Mouse (Mus musculus) forebrain, embryonic 15.5 days (tissue): Measurements from ENCODE around the gene Timm10. TPM values are rescaled to one million over a fixed set of nuclear protein-coding genes. Genes with fewer than 3 reads are reported as not detected.
A peak's percentile ranks its signal among the peaks of the same experiment; 100 is the strongest.

Experiments used
- ATAC-seq: fragments of 200-750 bp; cut with Nextera tagmentation; replicated peaks from 2 replicates; pipeline ENCODE4 v1.8.0; 2017; ENCODE audit warnings: mild to moderate bottlenecking, moderate TSS enrichment, moderate library complexity
- H3K27ac ChIP-seq: fragments of 300-500 bp; sonication (generic); replicated peaks from 2 replicates; pipeline ENCODE4 v1.5.1; 2015; ENCODE audit warnings: mild to moderate bottlenecking, inconsistent platforms
- H3K27me3 ChIP-seq: fragments of 300-500 bp; sonication (generic); 2 replicates; pipeline ENCODE4 v1.6.1; 2015; ENCODE audit warnings: inconsistent platforms
- H3K36me3 ChIP-seq: fragments of 300-500 bp; sonication (generic); 2 replicates; pipeline ENCODE4 v1.6.1; 2015; ENCODE audit warnings: mild to moderate bottlenecking, inconsistent platforms
- H3K4me1 ChIP-seq: fragments of 300-500 bp; sonication (generic); 2 replicates; pipeline ENCODE4 v1.6.1; 2015; ENCODE audit warnings: inconsistent platforms
- H3K4me2 ChIP-seq: fragments of 300-500 bp; sonication (generic); replicated peaks from 2 replicates; pipeline ENCODE4 v1.6.1; 2015; ENCODE audit warnings: mild to moderate bottlenecking, inconsistent platforms
- H3K4me3 ChIP-seq: fragments of 300-500 bp; sonication (generic); 2 replicates; pipeline ENCODE4 v1.5.1; 2015; ENCODE audit warnings: mild to moderate bottlenecking, inconsistent platforms
- H3K9ac ChIP-seq: fragments of 300-500 bp; sonication (generic); replicated peaks from 2 replicates; pipeline ENCODE4 v1.6.1; 2015; ENCODE audit warnings: mild to moderate bottlenecking, inconsistent platforms
- H3K9me3 ChIP-seq: fragments of 300-500 bp; sonication (generic); 2 replicates; pipeline ENCODE4 v1.6.1; 2016; ENCODE audit warnings: inconsistent platforms
- WGBS: fragments of 180-500 bp; shearing (Covaris S2); methylation state at CpG from one replicate; pipeline ENCODE4 v1.1.7; 2015; ENCODE audit warnings: mixed read lengths; 5-methylcytosine and 5-hydroxymethylcytosine counted together
- polyA plus RNA-seq: library from polyadenylated mRNA; unstranded; fragments of >200 nt; fragmentation: Nextera tagmentation; extraction: Ambion mirVana; gene quantifications from 2 replicates; pipeline ENCODE4 v1.2.1, GENCODE M21; 2015

The Timm10 gene
- 61.4 and 66.5 TPM in 2 replicates for polyA plus RNA-seq

DNA sequence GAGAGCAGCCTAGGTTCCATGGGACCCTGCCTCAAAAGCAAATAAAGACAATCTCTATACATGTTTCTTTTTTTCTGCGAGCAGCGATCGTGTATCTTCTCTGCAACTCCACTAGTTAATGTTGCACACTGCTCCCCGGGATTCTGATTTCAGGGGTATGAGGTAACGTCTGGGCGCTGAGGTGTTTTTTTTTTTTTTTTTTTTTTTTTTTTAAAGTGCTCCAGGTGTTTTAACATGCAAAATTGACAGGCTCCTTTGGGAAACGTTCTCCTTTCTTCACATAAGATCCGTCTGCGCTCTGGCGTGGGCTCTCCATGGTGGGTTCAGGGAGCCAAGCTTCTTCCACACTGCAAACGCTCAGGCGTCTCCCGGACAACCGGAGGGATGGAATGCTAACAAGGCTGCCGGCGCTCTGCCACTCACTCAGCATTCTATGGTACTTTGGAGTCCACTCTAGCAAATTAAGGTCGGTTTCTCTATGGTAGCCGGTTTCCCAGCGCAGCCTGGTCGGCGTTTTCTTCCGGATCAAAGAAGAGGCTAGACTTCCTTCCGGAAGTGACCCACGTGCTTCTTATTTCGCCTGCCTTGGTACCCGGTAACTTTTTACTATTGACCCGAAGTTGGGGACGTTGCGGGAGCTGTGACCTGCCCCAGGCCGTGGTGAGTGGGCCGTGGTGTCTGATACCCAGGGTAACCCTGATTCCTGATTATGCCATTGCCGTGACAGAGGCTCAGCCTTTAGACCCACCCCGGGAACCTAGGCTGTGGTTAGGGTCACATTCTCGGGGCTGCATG, at the start of gene Timm10:
TSS of gene Timm10 (plus strand) at position 510 of the 795 bp plus-strand sequence.
- Histone ChIP-seq H3K4me1 (peaks cover 12% of the 10 kb centered on the region), H3K27ac (peak within 1 kb of the TSS; percentile 54)
- ATAC-seq, result peak; percentile 93

DNA sequence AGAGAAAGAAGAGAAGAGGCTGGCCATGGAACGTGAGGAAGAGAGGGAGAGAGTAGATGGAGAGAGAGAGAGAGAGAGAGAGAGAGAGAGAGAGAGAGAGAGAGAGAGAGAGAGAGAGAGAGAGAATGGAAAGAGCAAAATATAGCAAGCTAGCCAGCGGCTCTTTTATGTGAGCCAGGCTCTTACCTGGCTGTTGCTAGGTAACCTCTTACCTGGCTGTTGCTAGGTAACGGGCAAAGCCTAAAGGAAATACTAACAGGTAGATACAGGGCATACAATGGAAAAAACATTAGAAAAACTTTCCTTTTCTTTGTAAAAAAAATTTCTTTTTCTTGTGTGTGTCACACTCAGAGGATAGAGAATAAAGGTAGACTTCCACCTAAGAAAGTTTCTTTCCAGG, 49.1 kb upstream of the Timm10 start:
- no peak for ATAC-seq
- H3K9me3 ChIP-seq, result no peaks in the 10 kb centered on the region
- no peaks in the 10 kb centered on the region for H3K36me3 ChIP-seq
- H3K4me3 ChIP-seq, result no peak overlapping the region
- H3K9ac ChIP-seq, result no peak overlapping the region
- H3K4me2 ChIP-seq, result no peak overlapping the region
- no peaks in the 10 kb centered on the region for H3K27me3 ChIP-seq
- H3K27ac ChIP-seq, result no peak overlapping the region
- WGBS, result 44% methylated on average over 3 of the region's 3 CpGs
- peaks cover 10% of the 10 kb centered on the region for H3K4me1 ChIP-seq

More for the DNA sequence above, at the start of gene Timm10:
- Histone ChIP-seq H3K36me3 (peaks cover 10% of the 10 kb centered on the region; the same call in 1 of the 2 replicates), H3K4me2 (peak within 1 kb of the TSS; percentile 97), H3K9ac (peak within 1 kb of the TSS; percentile 62), H3K9me3 (no peaks in the 10 kb centered on the region), H3K27me3 (no peaks in the 10 kb centered on the region), H3K4me3 (peak within 1 kb of the TSS; percentile 53)
- whole genome bisulfite sequencing, result 0% methylated on average over 34 of the region's 34 CpGs

DNA sequence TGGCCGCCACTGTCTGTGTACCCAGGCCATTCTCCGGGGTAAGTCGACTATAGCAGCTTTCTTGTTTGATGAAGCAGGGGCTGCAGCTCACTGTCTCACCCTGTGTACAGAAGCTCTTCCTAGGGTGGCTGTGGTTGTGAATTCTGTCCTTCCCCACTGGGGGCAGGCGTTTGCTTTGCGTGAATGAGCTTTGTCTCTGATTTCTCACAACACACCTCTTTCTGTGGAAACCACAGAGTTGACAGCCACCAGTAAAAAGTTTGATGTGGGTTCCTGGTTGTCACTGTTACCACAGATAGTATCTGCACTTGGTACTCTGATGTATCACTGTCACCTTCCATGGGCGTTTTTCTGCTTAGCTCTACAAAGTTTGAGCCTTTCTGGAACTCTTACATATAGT, 47.6 kb upstream of the Timm10 start:
- Histone ChIP-seq H3K4me3 (no peak overlapping the region), H3K4me2 (no peak overlapping the region), H3K9ac (no peak overlapping the region), H3K27me3 (no peaks in the 10 kb centered on the region), H3K4me1 (peaks cover 7% of the 10 kb centered on the region), H3K9me3 (no peaks in the 10 kb centered on the region), H3K36me3 (no peaks in the 10 kb centered on the region), H3K27ac (no peak overlapping the region)
- no peak for ATAC-seq
- WGBS, result 69% methylated on average over 6 of the region's 6 CpGs

DNA sequence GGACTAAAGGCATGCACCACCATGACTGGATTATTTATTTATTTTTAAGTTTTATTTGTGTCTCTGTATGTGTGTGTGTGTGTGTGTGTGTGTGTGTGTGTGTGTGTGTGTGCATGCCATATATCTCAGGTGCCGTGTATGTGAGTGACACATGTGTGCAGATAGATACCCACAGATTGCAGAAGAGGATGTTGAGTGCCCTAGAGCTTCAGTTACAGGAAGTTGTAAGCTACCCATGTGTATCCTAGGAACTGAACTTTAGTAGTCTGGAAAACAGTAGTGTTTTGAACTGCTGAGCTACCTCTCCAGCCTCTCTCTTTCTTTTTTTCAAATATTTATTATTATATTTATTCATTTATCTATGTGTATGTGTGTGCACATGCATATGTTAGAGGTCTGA, 43.5 kb upstream of the Timm10 start:
- ATAC-seq, result no peak

DNA sequence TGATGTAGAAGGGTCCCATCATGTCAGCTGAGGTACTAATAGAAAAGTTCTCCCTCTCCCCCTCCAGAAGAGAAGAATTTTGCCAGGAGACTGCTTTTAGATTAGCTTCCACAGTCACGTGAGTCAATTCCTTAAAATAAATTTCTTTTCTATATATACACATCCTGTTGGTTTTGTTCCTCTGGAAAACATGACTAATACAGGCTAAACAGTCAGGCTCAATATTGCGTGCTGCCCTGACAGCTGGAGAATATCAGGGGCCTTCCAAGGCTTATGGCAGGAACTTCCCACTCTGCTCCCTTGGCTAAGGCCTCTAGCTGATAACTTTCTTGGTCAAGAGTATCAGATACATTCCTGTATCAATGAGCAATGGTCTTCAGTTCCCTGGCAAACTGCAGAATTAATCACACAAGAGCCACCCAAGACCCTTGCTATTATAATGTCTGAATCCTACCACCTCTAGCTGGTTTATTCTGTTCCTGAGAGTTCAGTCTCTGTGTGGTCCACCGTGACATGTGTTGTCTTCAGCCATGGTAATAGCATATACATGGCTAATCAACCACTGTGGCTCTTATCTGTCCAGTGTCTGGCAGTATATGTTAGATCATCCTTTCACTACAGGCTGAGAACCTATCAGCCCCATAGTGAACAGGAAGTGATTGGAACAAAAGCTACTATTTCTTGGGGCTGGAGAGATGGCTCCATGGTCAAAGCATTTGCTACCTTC, 42.8 kb upstream of the Timm10 start:
- H3K36me3 ChIP-seq, result no peaks in the 10 kb centered on the region
- 93% methylated on average over 3 of the region's 3 CpGs for WGBS

More for the DNA sequence above, 43.5 kb upstream of the Timm10 start:
- H3K27me3 ChIP-seq, result no peaks in the 10 kb centered on the region
- H3K9me3 ChIP-seq, result no peaks in the 10 kb centered on the region
- H3K4me3 ChIP-seq, result no peak overlapping the region
- H3K27ac ChIP-seq, result no peak overlapping the region
- H3K4me2 ChIP-seq, result no peak overlapping the region
- H3K9ac ChIP-seq, result no peak overlapping the region
- H3K36me3 ChIP-seq, result no peaks in the 10 kb centered on the region
- H3K4me1 ChIP-seq, result no peaks in the 10 kb centered on the region
- WGBS, result 94% methylated on average over 1 of the region's 1 CpGs

DNA sequence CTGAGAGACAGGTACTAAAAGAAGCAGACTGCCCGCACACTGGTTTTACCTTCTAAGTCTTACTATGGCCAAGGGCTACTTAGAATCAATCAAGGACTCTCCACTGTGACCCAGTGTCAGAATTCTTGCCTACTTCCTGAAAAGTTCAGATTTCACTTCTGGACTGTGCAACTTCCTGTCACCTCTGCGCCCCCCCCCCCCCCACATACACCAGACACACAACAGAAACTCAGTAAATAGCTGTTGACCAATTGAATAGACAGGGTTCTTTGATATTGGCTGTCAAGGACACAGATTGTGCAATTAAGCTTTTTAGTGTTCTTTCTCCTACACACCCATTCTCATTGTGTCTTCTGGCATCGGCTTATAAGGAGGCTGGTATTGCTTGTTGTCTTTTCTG, 38.5 kb upstream of the Timm10 start:
- H3K9me3 ChIP-seq, result no peaks in the 10 kb centered on the region
- no peaks in the 10 kb centered on the region for H3K4me1 ChIP-seq
- 84% methylated on average over 3 of the region's 3 CpGs for WGBS
- H3K27me3 ChIP-seq, result no peaks in the 10 kb centered on the region
- no peak overlapping the region for H3K27ac ChIP-seq
- no peaks in the 10 kb centered on the region for H3K36me3 ChIP-seq
- no peak overlapping the region for H3K9ac ChIP-seq
- ATAC-seq, result no peak
- no peak overlapping the region for H3K4me3 ChIP-seq
- no peak overlapping the region for H3K4me2 ChIP-seq

More for the DNA sequence above, 42.8 kb upstream of the Timm10 start:
- Histone ChIP-seq H3K9me3 (no peaks in the 10 kb centered on the region), H3K9ac (no peak overlapping the region), H3K4me2 (no peak overlapping the region), H3K4me3 (no peak overlapping the region), H3K4me1 (no peaks in the 10 kb centered on the region), H3K27ac (no peak overlapping the region), H3K27me3 (no peaks in the 10 kb centered on the region)
- ATAC-seq, result no peak

DNA sequence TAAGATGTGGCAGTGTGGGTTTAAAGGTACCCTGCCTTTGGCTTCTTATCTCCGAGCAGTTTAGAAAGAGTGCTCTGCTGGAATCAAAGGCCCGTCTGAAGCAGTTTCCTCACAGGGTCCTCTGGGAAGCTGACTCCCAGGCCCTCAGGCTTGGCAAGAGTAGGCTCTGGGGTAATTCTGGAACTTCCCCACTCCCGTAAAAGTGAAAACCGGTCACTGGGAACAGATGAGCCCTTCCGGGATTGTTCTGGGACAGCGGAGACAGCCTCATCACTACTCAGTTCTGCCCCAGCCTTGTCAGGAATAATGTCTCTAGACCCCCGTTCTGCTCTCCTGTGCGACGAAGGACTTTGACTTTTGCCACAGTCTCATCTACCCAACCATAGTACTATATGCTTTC, 36.4 kb upstream of the Timm10 start:
- H3K36me3 ChIP-seq, result no peaks in the 10 kb centered on the region
- no peaks in the 10 kb centered on the region for H3K27me3 ChIP-seq
- H3K4me1 ChIP-seq, result no peaks in the 10 kb centered on the region
- no peak for ATAC-seq
- WGBS, result 59% methylated on average over 9 of the region's 9 CpGs
- H3K9me3 ChIP-seq, result no peaks in the 10 kb centered on the region
- no peak overlapping the region for H3K4me2 ChIP-seq
- no peak overlapping the region for H3K4me3 ChIP-seq
- H3K9ac ChIP-seq, result no peak overlapping the region
- H3K27ac ChIP-seq, result no peak overlapping the region

DNA sequence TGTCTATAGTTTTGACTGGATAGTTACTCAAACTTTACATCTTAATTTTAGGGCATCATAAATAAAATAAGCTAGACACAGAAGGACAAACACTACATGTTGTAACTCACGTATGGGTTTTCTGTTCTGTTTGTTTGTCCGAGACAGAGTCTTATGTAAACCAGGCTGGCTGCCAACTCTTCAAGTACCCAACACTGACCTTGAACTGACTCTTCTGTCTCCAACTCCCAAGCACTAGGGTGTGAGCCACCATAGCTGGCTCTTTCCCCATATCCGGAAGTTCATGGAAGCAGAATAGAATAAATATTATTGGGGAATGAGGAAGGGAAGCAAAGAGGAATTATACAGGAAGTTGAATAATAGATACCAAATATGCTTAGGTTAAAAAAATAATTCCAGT, 34.3 kb upstream of the Timm10 start:
- no peak for ATAC-seq
- no peak overlapping the region for H3K4me3 ChIP-seq
- H3K4me1 ChIP-seq, result no peaks in the 10 kb centered on the region
- H3K27me3 ChIP-seq, result no peaks in the 10 kb centered on the region
- no peaks in the 10 kb centered on the region for H3K36me3 ChIP-seq
- H3K27ac ChIP-seq, result no peak overlapping the region
- no peak overlapping the region for H3K9ac ChIP-seq
- H3K9me3 ChIP-seq, result no peaks in the 10 kb centered on the region
- H3K4me2 ChIP-seq, result no peak overlapping the region
- WGBS, result 89% methylated on average over 3 of the region's 3 CpGs

DNA sequence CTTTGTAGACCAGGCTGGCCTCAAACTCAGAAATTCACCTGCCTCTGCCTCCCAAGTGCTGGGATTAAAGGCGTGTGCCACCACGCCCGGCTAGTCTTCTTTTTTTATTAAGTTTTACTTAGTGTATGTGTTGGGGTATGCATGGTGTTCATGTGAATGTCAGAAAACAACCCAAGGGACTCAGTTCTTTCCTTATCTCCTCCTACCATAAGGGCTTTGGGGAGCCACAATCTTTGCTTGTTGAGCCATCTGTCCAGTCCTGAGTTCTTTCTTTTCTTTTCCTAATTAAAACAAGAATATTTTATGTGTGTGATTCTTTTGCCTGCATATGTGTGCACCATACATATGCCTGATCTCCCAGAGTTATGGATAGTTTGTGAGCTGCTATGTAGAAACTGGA, 33.6 kb upstream of the Timm10 start:
- Histone ChIP-seq H3K27me3 (no peaks in the 10 kb centered on the region), H3K4me3 (no peak overlapping the region), H3K9me3 (no peaks in the 10 kb centered on the region), H3K4me2 (no peak overlapping the region), H3K9ac (no peak overlapping the region), H3K27ac (no peak overlapping the region), H3K4me1 (peaks cover 2% of the 10 kb centered on the region; the same call in 1 of the 2 replicates), H3K36me3 (no peaks in the 10 kb centered on the region)
- 94% methylated on average over 3 of the region's 3 CpGs for WGBS
- no peak for ATAC-seq

DNA sequence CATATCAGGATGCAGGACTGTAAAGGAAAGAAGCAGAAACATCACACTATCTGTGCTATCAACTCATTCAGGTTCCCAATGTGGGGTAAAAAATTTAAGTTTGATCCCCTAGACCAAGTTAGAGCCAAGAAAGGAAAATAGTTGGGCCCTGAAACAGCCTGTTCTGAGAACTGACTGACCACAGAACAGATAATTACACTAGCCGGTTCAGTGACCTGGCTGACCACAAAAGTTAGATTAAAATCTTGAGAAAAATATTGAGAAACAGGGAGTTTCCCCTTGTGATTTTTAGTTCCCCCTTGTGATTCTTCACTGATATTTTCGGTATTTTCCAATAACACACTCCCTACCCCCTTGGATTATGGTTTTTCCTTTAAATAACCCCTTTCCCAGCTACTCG, 32.9 kb upstream of the Timm10 start:
- Histone ChIP-seq H3K36me3 (no peaks in the 10 kb centered on the region), H3K9ac (no peak overlapping the region), H3K27ac (no peak overlapping the region), H3K27me3 (no peaks in the 10 kb centered on the region), H3K4me3 (no peak overlapping the region), H3K9me3 (no peaks in the 10 kb centered on the region), H3K4me1 (peaks cover 5% of the 10 kb centered on the region), H3K4me2 (no peak overlapping the region)
- no peak for ATAC-seq
- WGBS, result 88% methylated on average over 3 of the region's 3 CpGs

DNA sequence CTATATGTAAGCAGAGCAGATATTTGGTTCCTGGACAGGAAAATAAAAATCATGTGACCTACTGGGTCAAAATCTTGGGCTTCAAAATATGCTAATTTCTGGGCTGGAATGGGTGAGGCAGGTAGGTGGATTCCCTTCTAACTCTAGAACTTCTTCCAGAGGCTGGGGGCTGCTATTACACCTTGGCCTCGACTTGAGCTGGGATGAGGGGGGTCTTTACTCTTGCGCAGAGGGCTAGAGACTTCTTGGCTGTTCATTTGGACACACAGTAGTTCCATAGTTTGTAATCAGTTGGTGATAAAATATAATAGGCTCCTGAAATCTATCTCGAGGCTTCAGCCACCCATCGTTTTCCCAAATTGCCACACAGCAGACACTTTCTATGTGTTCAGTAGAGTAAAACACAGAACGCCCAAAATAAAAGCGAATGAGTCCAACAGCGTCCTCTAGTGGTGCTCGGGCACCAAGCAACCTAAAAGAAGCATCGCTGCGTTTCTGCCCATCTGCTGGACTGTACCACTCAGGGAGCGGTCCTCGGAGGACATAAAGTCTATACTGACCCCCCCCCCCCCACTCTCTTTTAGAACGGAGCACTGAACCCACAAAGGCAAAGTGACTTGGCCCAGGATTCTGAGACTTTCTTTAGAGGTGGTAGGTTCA, 28.8 kb upstream of the Timm10 start:
- Histone ChIP-seq H3K4me3 (peak overlapping the region; percentile 53), H3K9ac (peak overlapping the region; percentile 53), H3K4me1 (peaks cover 9% of the 10 kb centered on the region), H3K4me2 (peak overlapping the region; percentile 90), H3K27ac (0 out of 2 replicates have a peak overlapping the region, but pooled peaks have one; percentile 49), H3K27me3 (no peaks in the 10 kb centered on the region), H3K36me3 (no peaks in the 10 kb centered on the region), H3K9me3 (no peaks in the 10 kb centered on the region)
- ATAC-seq, result peak; percentile 72
- 7% methylated on average over 13 of the region's 13 CpGs for WGBS

DNA sequence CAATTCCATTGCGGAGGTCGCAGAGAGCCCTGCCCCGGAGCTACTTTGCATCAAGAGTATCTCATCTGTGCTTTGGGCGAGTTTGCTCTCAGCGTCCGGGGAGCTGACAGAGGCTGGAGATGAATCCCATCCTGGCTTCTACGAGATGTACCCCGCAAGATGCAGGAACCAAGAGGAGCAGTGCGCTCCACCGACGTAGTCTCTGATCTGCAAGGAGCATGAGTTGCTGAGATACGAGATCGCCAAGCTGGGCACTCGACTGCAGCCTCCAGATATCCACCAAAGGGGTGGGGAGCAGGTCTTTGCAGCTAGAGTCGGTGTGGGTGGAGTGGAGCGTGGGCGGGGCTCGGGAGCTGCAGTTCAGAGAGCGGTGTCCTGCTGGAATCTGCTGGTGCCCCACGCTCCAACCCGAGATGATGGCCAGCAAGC, 28.3 kb upstream of the Timm10 start, which contains the start of gene Ube2l6:
TSS of gene Ube2l6 (plus strand) at position 336 of the 429 bp plus-strand sequence.
- Histone ChIP-seq H3K4me1 (peaks cover 9% of the 10 kb centered on the region), H3K27me3 (no peaks in the 10 kb centered on the region), H3K4me2 (peak within 1 kb of the TSS; percentile 90), H3K36me3 (no peaks in the 10 kb centered on the region), H3K9me3 (no peaks in the 10 kb centered on the region), H3K4me3 (peak within 1 kb of the TSS; percentile 53), H3K27ac (0 out of 2 replicates have a peak within 1 kb of the TSS, but pooled peaks have one; percentile 49), H3K9ac (peak within 1 kb of the TSS; percentile 53)
- ATAC-seq, result peak; percentile 77
- under 1% methylated on average over 21 of the region's 21 CpGs for WGBS
